Mouse (Mus musculus) kidney, embryonic 15.5 days (tissue): ENCODE results near the gene Plppr5. TPM values are rescaled to one million over a fixed set of nuclear protein-coding genes. Genes with fewer than 3 reads are reported as not detected.

ENCODE experiments used
- ATAC-seq: fragments of 200-750 bp; cut with Nextera tagmentation; replicated peaks from 2 replicates; pipeline ENCODE4 v1.8.0; 2017; ENCODE audit warnings: moderate TSS enrichment; ENCODE audit not compliant: low FRiP score
- H3K27ac ChIP-seq: fragments of 300-500 bp; sonication (generic); 2 replicates; pipeline ENCODE4 v1.5.1; 2015; ENCODE audit warnings: mild to moderate bottlenecking, inconsistent platforms
- H3K27me3 ChIP-seq: fragments of 300-500 bp; sonication (generic); 2 replicates; pipeline ENCODE4 v1.6.1; 2015; ENCODE audit warnings: inconsistent platforms
- H3K36me3 ChIP-seq: fragments of 300-500 bp; sonication (generic); 2 replicates; pipeline ENCODE4 v1.6.1; 2015; ENCODE audit warnings: inconsistent platforms
- H3K4me1 ChIP-seq: fragments of 300-500 bp; sonication (generic); 2 replicates; pipeline ENCODE4 v1.6.1; 2015; ENCODE audit warnings: inconsistent platforms
- H3K4me2 ChIP-seq: fragments of 300-500 bp; sonication (generic); 2 replicates; pipeline ENCODE4 v1.6.1; 2015; ENCODE audit warnings: moderate library complexity, mild to moderate bottlenecking, inconsistent platforms
- H3K4me3 ChIP-seq: fragments of 300-500 bp; sonication (generic); replicated peaks from 2 replicates; pipeline ENCODE4 v1.5.1; 2015; ENCODE audit warnings: mild to moderate bottlenecking, inconsistent platforms
- H3K9ac ChIP-seq: fragments of 300-500 bp; sonication (generic); 2 replicates; pipeline ENCODE4 v1.6.1; 2015; ENCODE audit warnings: mild to moderate bottlenecking, inconsistent platforms
- H3K9me3 ChIP-seq: fragments of 300-500 bp; sonication (generic); replicated peaks from 2 replicates; pipeline ENCODE4 v1.6.1; 2016; ENCODE audit warnings: inconsistent platforms
- WGBS: fragments of 180-500 bp; shearing (Covaris S2); methylation state at CpG from one replicate; pipeline ENCODE4 v1.1.7; 2015; ENCODE audit warnings: mixed read lengths; 5-methylcytosine and 5-hydroxymethylcytosine counted together
- polyA plus RNA-seq: library from polyadenylated mRNA; unstranded; fragments of >200 nt; fragmentation: Nextera tagmentation; extraction: Ambion mirVana; gene quantifications from 2 replicates; pipeline ENCODE4 v1.2.1, GENCODE M21; 2015

Plppr5 gene
- polyA plus RNA-seq, 1 experiment from 2014 or later: 0.27 TPM

- H3K4me2 ChIP-seq: no peak overlapping the region
- no peak overlapping the region for H3K27ac ChIP-seq
- no peaks in the 10 kb centered on the region for H3K27me3 ChIP-seq
- no peaks in the 10 kb centered on the region for H3K4me1 ChIP-seq
- no peak overlapping the region for H3K9ac ChIP-seq
- no peaks in the 10 kb centered on the region for H3K36me3 ChIP-seq
- H3K9me3 ChIP-seq: no peaks in the 10 kb centered on the region
- H3K4me3 ChIP-seq: no peak overlapping the region
- WGBS: 86% methylated on average over 3 of the region's 3 CpGs
- ATAC-seq: no peak
Measured at GRCm38 (mm10) chr3:117716534-117717280, 142.1 kb downstream of the Plppr5 start.

GRCm38 (mm10) chr3:117723390-117723789 is 148.8 kb downstream of the Plppr5 start:
- Histone ChIP-seq H3K27ac (no peak overlapping the region), H3K36me3 (no peaks in the 10 kb centered on the region), H3K4me1 (no peaks in the 10 kb centered on the region), H3K9me3 (no peaks in the 10 kb centered on the region), H3K4me2 (no peak overlapping the region), H3K9ac (no peak overlapping the region), H3K4me3 (no peak overlapping the region), H3K27me3 (no peaks in the 10 kb centered on the region)
- no peak for ATAC-seq

DNA sequence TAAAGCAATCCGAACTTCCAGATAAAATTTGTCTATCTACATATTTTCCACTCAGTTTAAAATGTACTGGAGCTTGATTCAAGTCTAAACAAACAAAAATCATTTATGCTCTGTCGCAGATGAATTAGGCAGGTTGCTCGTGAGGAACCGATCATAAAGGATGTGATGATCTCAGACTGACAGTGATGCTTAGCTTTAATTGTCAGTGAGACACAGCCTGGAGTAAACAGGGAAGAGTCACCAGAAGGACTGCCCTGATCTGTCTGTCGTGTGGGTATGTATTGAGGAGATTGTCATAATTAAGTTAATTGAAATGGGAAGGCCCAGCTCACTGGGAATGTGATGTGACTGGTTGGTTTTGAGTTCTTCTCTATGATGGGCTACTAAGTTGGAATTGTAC is 149.9 kb downstream of the Plppr5 start:
- H3K4me3 ChIP-seq: no peak overlapping the region
- no peak overlapping the region for H3K27ac ChIP-seq
- H3K9me3 ChIP-seq: no peaks in the 10 kb centered on the region
- no peaks in the 10 kb centered on the region for H3K27me3 ChIP-seq
- no peak for ATAC-seq
- no peaks in the 10 kb centered on the region for H3K36me3 ChIP-seq
- no peak overlapping the region for H3K9ac ChIP-seq
- no peaks in the 10 kb centered on the region for H3K4me1 ChIP-seq
- 74% methylated on average over 5 of the region's 5 CpGs for WGBS
- no peak overlapping the region for H3K4me2 ChIP-seq

DNA sequence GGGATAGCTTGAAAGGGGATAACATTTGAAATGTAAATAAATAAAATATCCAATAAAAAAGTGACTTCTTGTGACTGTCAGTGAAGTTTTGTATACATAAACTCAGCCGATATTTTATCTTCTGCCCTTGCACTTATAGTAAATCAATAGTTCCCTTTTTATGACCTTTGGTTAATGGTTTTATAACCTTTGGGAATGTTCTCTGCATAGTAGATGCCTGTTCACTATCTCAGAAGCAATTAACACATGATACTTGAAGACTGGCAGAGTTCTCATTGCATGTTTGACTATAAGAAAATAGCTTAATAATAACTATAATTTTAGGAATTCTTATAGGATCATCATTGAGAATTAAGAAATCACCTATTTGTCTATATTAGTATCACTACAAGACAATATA is 150.9 kb downstream of the Plppr5 start:
- WGBS: 65% methylated on average over 1 of the region's 1 CpGs
- no peaks in the 10 kb centered on the region for H3K36me3 ChIP-seq
- H3K27me3 ChIP-seq: no peaks in the 10 kb centered on the region
- H3K9ac ChIP-seq: no peak overlapping the region
- ATAC-seq: no peak
- no peak overlapping the region for H3K27ac ChIP-seq
- H3K9me3 ChIP-seq: no peaks in the 10 kb centered on the region
- no peak overlapping the region for H3K4me3 ChIP-seq
- H3K4me2 ChIP-seq: no peak overlapping the region
- no peaks in the 10 kb centered on the region for H3K4me1 ChIP-seq

DNA sequence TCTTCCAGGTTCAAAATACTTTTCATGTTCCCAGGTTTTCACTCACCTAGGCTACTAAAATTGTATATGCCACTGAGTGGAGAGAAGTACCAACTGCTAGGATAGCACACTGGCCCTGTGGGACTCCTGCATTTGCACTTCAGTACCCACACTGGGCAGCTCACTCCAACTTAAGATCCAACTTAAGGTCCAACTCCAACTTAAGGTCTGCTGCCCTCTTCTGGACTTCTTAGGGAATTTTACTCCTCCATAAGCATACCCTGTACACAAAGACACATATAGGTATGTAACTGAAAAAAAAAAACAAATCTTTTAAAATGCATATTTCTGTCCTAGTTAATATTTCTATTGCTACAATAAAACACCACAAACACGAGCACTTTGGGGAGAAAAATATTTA is 153.5 kb downstream of the Plppr5 start:
- Histone ChIP-seq H3K9ac (no peak overlapping the region), H3K27ac (no peak overlapping the region), H3K4me3 (no peak overlapping the region), H3K27me3 (no peaks in the 10 kb centered on the region), H3K9me3 (no peaks in the 10 kb centered on the region), H3K36me3 (no peaks in the 10 kb centered on the region), H3K4me2 (no peak overlapping the region), H3K4me1 (no peaks in the 10 kb centered on the region)
- 24% methylated on average over 1 of the region's 1 CpGs for WGBS
- no peak for ATAC-seq

DNA sequence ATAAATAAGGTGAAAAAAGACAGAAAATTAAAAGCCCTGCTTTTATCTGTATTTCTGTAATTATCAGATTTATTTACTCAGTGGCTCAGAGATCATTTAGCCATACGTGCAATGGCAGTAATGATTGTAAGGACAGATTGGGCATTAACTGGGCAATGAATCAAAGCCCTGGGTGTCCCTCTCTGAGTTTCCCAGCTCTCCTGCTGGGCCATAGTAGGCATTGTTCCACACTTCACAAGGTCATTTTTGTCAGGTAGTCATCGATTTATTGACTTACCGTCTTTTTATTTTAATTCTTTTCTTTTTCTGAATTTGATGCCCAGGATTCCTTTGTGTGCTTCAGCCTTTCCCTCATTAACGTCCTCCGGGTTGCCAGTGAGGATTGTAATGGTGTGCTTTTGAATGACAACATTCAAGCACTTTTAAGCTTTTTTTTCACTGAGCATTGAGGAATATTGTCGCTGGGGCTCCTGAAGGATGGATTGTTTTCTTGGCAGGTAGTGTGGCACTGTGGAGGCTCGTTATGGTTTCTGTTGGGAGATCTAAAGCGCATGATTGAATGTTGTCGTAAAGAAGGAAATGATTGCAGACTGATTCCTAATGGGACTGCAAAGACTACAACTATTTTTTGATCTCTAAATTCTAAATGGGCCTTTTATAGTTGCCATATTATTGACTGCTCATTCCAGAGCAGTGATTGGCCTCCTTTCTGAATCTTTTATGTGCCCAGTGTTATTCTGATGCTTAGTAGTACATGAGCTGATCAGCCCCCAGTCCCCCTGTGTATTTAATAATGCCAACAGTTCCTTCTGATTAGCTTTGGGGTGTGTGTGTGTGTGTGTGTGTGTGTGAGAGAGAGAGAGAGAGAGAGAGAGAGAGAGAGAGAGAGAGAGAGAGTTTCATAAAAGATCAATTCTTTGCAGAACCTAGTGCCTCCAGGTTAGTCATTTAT is 154.8 kb downstream of the Plppr5 start:
- 68% methylated on average over 9 of the region's 9 CpGs for WGBS

DNA sequence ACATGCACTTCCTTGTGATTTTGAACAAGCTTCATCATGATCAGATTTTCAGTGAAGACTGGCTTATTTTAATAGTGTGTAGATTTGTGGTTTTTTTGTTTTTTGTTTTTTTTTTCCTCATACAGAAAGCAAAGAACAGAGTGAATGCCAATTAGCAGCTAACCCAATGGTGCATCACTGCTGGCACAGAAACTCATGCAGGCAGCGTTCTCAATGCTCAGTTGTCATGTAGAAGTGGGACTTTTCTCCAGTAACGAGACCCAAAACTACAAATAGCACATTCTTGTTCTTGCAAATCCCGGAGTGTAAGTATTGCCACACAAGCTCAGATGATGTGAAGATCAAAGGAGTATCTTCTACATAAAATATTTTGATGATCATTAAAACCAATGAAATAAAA is 156.9 kb downstream of the Plppr5 start:
- Histone ChIP-seq H3K4me2 (no peak overlapping the region), H3K4me1 (no peaks in the 10 kb centered on the region), H3K9ac (no peak overlapping the region), H3K27me3 (no peaks in the 10 kb centered on the region), H3K4me3 (no peak overlapping the region), H3K9me3 (no peaks in the 10 kb centered on the region), H3K36me3 (no peaks in the 10 kb centered on the region), H3K27ac (no peak overlapping the region)
- WGBS: 83% methylated on average over 3 of the region's 3 CpGs
- no peak for ATAC-seq

More for the DNA sequence above, 154.8 kb downstream of the Plppr5 start:
- H3K27ac ChIP-seq: no peak overlapping the region
- H3K27me3 ChIP-seq: no peaks in the 10 kb centered on the region
- no peaks in the 10 kb centered on the region for H3K9me3 ChIP-seq
- H3K36me3 ChIP-seq: no peaks in the 10 kb centered on the region
- no peak overlapping the region for H3K9ac ChIP-seq
- H3K4me1 ChIP-seq: no peaks in the 10 kb centered on the region
- no peak overlapping the region for H3K4me3 ChIP-seq
- no peak overlapping the region for H3K4me2 ChIP-seq
- ATAC-seq: no peak

GRCm38 (mm10) chr3:117732661-117733060 is 158.0 kb downstream of the Plppr5 start:
- 81% methylated on average over 4 of the region's 4 CpGs for WGBS
- H3K9me3 ChIP-seq: no peaks in the 10 kb centered on the region
- H3K4me2 ChIP-seq: no peak overlapping the region
- no peak overlapping the region for H3K9ac ChIP-seq
- ATAC-seq: no peak
- no peaks in the 10 kb centered on the region for H3K36me3 ChIP-seq
- no peak overlapping the region for H3K27ac ChIP-seq
- no peak overlapping the region for H3K4me3 ChIP-seq
- H3K4me1 ChIP-seq: no peaks in the 10 kb centered on the region
- H3K27me3 ChIP-seq: no peaks in the 10 kb centered on the region

Other genes starting within 250 kb of the Plppr5 start
- 0.73 and 1.1 TPM in 2 replicates for gene Plppr4, start 214.0 kb upstream of the Plppr5 start, polyA plus RNA-seq